Mouse (Mus musculus): Measurements from ENCODE around the gene Aldh3b3.

The Aldh3b3 gene

GRCm38 (mm10) chr19:3958470-3958869, at the start of gene Aldh3b3:
TSS of gene Aldh3b3 (plus strand) at chr19:3958645.
- no peak for DNase-seq (ENCODE audit: low spot score)

DNA sequence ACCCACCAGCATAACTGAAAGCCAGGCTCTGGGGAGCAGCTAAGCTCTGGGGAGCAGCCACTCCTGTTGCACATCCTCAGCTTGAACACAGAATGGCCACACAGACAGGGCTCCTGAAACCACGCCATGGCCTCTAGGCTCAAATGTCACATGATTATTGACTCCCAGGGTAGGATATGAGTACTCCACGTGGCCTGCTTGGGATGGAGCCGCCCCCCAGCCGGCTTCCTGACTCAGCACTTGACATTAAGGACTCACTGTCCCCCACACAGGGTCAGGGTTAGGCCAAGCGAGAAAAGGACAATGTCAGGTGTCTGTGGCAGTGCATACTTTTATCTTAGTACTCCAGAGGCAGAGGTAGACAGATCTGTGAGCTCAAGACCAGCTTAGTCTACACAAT, 48.2 kb upstream of the Aldh3b3 start:
- DNase-seq (ENCODE audit: low spot score), result no peak

DNA sequence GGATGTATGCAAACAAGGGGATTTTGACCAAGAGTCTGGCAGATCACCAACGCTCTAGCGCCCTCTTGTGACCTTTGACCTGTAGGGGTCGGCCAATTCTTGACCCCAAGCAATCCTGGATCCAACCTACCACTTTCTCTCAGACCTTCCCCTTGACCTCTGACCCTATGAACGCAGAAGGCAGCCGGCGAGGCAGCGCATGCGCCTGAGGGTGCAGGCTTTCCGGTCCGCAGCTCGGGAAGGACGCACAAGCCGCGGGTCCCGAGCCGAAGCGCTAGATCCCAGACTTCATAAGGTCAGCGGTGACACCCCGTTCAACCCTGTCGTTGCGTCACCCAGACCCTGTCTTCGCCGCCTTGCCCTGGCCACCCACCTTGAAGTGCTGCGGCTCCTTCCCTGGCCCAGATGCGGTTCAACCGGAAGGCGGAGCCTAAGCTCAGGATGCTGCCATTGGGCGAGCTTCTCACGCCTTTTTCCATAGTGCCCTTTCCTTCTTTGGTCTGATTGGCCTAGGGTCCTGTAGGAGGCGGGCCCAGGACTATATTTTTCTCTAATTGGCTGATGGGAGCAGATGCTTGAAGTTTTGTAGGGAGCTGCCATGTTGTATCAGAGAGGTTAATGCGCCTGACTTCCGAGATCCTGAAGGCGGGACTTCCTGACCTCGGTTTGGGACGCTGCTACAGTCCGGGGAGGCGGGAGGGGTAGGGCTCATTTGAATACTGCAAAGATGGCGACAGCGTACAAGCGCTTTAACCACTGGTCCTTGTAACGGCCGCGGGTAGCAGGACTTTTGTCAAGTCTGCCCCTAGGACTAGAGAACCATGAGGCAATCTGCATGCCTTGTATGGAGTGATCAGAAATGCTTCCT, 45.9 kb upstream of the Aldh3b3 start, which contains the start of gene Ndufs8:
Gene Ndufs8, minus strand, starts transcription at position 438 of the 868 bp plus-strand sequence.
- peak; percentile 98 for DNase-seq (ENCODE audit: low spot score)

- no peak for DNase-seq (ENCODE audit: low spot score)
These were observed 44.8 kb upstream of the Aldh3b3 start for GRCm38 (mm10) chr19:3913692-3914091.

DNA sequence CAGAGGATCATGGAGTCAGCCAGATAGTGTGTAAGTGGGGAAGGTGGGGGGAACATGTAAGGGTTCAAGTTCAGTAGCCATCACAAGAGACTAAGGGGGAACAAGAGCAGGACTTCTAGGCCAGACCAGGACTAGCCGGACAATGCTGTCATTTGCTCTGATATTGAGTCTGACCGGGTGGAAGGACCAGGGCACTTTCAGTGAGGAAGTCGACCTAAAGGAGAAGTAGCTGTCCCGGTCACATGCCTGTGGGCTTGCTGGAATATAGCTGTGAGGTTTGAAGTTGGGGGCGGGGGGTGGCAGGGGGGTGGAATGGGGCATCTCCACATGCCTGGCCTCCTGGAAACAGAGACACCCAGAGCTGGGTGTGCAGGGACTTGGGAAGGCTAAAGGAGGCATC, 43.9 kb upstream of the Aldh3b3 start:
- no peak for DNase-seq (ENCODE audit: low spot score)

GRCm38 (mm10) chr19:3916727-3917126, 41.7 kb upstream of the Aldh3b3 start:
- DNase-seq (ENCODE audit: low spot score), result no peak

- no peak for DNase-seq (ENCODE audit: low spot score)
These were observed 38.5 kb upstream of the Aldh3b3 start for GRCm38 (mm10) chr19:3919928-3920327.

GRCm38 (mm10) chr19:3922661-3923371, 35.6 kb upstream of the Aldh3b3 start:
- DNase-seq (ENCODE audit: low spot score), result no peak

- DNase-seq (ENCODE audit: low spot score), result no peak
These were observed 34.9 kb upstream of the Aldh3b3 start for GRCm38 (mm10) chr19:3923586-3923985.

DNA sequence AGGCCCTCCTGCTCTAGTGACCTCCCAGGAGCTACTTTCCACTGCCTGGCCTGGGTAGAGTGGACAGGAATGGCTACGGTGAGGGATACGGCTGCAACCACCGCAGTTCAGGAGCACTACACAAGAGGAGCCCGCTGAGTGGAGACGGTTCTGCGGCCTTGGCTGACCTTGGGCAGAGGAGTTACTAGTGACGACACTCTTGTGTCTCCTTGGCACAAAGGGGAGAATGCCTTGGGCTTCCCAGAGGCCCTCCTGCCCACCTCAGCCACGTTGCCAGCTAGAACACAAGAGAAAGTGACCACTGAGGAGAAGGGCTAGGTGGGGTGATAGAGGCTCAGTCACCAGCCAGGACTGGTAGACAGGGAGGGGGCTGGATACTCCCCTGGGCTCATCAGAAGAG, 34.3 kb upstream of the Aldh3b3 start:
- no peak for DNase-seq (ENCODE audit: low spot score)

- DNase-seq (ENCODE audit: low spot score), result no peak
These were observed 33.6 kb upstream of the Aldh3b3 start for GRCm38 (mm10) chr19:3924868-3925267.

DNA sequence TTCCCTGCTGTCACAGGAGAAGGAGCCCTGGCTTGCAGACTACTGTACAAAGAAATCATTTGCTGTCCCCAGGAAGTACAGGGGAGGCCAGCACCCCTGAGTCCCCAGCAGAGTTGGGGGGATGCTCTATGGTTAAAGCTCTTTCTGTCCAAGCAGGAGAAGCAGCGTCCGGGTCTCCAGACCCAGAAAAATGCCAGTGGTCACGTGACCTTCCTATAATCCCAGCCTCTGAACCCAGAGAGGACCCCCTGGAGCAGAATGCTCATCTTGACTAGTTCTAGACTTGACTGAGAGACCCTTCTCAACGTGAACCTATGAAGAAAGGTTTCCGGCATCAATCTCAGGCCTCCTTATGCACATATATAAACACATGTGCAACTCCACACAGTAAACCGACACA, 32.6 kb upstream of the Aldh3b3 start:
- DNase-seq (ENCODE audit: low spot score), result no peak

DNA sequence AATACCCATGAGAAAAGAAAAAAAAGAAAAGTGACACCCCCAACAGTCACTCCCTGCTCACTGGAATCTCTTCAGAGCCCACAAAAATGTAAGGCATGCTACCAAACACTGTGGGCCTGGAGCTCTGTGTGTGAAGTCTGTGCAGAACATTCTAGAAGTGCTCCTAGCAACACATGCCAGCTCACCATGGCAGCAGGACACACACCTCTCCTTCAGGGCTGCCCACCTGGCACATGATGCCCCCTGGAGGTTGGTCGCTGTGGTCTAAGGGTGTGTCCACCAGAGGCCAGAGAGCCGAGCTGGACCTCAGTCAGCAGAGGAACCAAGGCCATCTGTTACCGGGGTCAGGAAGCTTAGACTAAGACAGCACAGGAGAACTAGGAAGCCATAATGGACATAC, 32.2 kb upstream of the Aldh3b3 start:
- DNase-seq (ENCODE audit: low spot score), result no peak

DNA sequence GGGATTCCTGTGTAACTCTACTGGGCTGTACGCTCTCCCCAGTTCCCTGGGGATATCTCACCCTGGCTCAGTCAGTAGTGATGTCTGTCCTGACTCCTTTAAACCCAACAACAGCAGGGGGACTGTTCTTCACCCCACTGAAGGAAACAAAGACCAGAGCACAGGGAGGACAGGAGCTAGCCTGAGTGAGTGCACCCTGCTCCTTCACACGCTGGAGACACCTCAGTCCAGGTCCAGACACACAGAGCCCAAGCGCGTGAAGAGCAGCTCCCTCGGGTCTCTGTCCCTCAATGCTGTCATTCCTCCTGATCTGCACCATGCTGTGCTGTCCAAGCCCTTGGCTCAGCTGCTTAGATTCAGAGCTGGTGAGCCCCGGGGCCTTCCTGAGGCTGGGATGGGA, 31.8 kb upstream of the Aldh3b3 start:
- no peak for DNase-seq (ENCODE audit: low spot score)

- DNase-seq (ENCODE audit: low spot score), result no peak
These were observed 30.5 kb upstream of the Aldh3b3 start for GRCm38 (mm10) chr19:3927989-3928388.

- DNase-seq (ENCODE audit: low spot score), result no peak
These were observed 29.7 kb upstream of the Aldh3b3 start for GRCm38 (mm10) chr19:3928779-3929178.

GRCm38 (mm10) chr19:3929211-3929941, 29.1 kb upstream of the Aldh3b3 start, which contains the start of gene Aldh3b1:
TSS of gene Aldh3b1 (minus strand) at chr19:3929808.
- no peak for DNase-seq (ENCODE audit: low spot score)

- DNase-seq (ENCODE audit: low spot score), result no peak
These were observed 28.0 kb upstream of the Aldh3b3 start for GRCm38 (mm10) chr19:3930262-3931057.

DNA sequence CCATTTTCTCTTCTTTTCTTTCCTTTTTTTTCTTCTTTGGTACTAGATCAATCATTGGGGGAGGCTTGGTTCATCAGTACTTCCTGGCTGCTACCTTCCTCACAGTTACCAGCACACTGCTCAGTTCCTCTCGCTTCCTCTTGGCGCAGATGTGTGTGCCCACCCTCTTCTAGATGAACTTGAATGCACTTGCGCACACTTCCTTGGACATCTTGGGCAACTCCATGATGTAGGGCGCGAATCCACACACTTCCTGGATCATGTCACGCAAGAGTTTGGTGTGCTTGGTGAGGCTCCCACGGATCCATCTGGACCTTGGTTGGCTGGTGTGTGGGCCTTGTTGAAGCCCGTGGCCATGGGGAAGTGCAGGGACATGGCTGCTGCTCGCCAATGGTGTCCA, 26.7 kb upstream of the Aldh3b3 start:
- no peak for DNase-seq (ENCODE audit: low spot score)

GRCm38 (mm10) chr19:3935032-3935895, 23.2 kb upstream of the Aldh3b3 start, which contains the start of gene Unc93b1:
TSS of gene Unc93b1 (plus strand) at chr19:3935186.
- DNase-seq (ENCODE audit: low spot score), result peak; percentile 76

Measured in embryo, embryonic 10.5 days (tissue).